Mouse (Mus musculus) effector memory CD4-positive, alpha-beta T cell, adult 5 months (primary cell): ENCODE results near the gene Olfr194. TPM values are rescaled to one million over a fixed set of nuclear protein-coding genes. Genes with fewer than 3 reads are reported as not detected.

Source experiments
- polyA plus RNA-seq: library from polyadenylated mRNA; unstranded; fragments of 100-300 nt; shearing (Covaris generic); gene quantifications from one replicate; pipeline ENCODE4 v1.2.1, GENCODE M21; 2017

Gene Olfr194
- polyA plus RNA-seq = not detected

GRCm38 (mm10) chr16:59120969-59121368 lies at the start of gene Olfr194:
TSS of gene Olfr194 (minus strand) at chr16:59121069.

DNA sequence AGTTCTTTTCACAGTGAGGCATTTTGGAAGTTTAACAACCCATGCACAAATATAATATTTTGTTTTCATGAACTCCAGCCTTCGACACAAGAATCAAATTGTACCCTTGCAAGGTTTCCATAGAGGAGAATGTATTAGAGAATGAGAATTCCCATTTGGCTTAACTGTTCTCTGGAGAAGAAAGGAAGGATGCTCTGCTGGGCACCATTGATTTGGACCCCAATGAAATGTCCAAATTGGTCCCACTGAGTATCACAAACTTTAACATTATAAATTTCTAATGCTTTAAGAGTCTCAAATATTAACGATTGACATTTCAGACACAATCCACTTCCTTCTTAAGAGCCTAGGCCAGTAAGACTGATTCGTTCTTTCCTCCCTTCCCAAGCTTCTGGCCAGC lies 49.5 kb upstream of the Olfr194 start, which contains the start of gene Olfr196:
Olfr196 (minus strand) TSS at position 101 of the 400 bp plus-strand sequence.

DNA sequence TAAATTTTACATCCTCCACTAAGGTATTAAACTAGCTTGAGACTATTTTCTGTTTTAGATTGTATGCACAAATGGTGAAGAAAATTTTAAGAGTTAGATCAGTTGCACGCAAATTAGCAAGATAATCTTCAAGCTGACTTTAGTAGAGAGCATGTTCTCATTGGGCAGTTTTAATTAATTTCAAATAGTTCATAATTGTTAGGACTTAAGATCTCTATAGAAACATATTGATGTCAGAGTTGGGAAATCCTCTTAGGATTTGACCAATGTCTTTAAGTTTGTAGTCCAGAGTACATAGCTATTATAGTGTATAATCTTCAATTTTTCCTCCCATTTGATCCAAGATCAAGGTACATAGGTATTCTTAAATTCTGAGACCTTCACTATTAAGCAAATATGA lies 25.9 kb upstream of the Olfr194 start, which contains the start of gene Olfr195:
Olfr195 (plus strand) TSS at position 301 of the 400 bp plus-strand sequence.

DNA sequence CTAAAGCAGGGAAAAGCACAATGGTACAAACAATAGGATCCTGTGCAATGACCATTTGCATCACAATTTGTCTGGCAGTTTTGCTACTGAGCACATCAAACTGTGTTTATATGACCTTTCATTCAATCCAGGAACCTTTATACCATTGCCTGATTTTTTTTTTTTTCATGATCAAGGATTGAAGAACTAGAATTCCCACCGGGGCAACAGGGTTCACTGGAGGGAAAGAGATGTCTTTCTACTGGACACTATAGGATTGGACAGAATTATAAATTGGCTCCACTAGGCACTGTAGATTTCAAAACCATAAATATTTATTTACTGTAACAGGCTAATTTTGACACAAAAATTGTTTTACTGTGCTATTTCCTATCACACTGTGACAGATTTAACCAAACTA lies 9.1 kb downstream of the Olfr194 start, which contains the start of gene Olfr193:
Olfr193 (minus strand) TSS at position 101 of the 400 bp plus-strand sequence.

GRCm38 (mm10) chr16:59089722-59090121 lies 31.1 kb downstream of the Olfr194 start, which contains the start of gene Olfr191:
TSS of gene Olfr191 (minus strand) at chr16:59089822.

GRCm38 (mm10) chr16:59077905-59078304 lies 43.0 kb downstream of the Olfr194 start, which contains the start of gene Olfr190:
TSS of gene Olfr190 (minus strand) at chr16:59078005.

Other genes with a start within 250 kb of the Olfr194 start
- gene Olfr177, start 246.3 kb downstream of the Olfr194 start, polyA plus RNA-seq = not detected
- 0.36 TPM for gene Olfr178, start 229.0 kb downstream of the Olfr194 start, polyA plus RNA-seq
- not detected for gene Olfr181, start 192.3 kb downstream of the Olfr194 start, polyA plus RNA-seq
- not detected for gene Olfr180, start 191.7 kb downstream of the Olfr194 start, polyA plus RNA-seq
- 0.20 TPM for gene Olfr183, start 125.7 kb downstream of the Olfr194 start, polyA plus RNA-seq
- 0.16 TPM for gene Olfr186, start 90.8 kb downstream of the Olfr194 start, polyA plus RNA-seq
- gene Olfr187, start 81.3 kb downstream of the Olfr194 start, polyA plus RNA-seq = not detected
- not detected for gene Olfr190, start 43.1 kb downstream of the Olfr194 start, polyA plus RNA-seq
- not detected for gene Olfr191, start 31.2 kb downstream of the Olfr194 start, polyA plus RNA-seq
- gene Olfr193, start 9.2 kb downstream of the Olfr194 start, polyA plus RNA-seq = not detected
- gene Olfr195, start 26.0 kb upstream of the Olfr194 start, polyA plus RNA-seq = not detected
- gene Olfr196, start 49.4 kb upstream of the Olfr194 start, polyA plus RNA-seq = not detected
- not detected for gene Olfr198, start 82.5 kb upstream of the Olfr194 start, polyA plus RNA-seq
- gene Olfr199, start 98.7 kb upstream of the Olfr194 start, polyA plus RNA-seq = not detected
- not detected for gene Olfr201, start 151.6 kb upstream of the Olfr194 start, polyA plus RNA-seq
- gene Olfr202, start 165.7 kb upstream of the Olfr194 start, polyA plus RNA-seq = not detected
- gene Olfr203, start 177.8 kb upstream of the Olfr194 start, polyA plus RNA-seq = not detected
- gene Olfr204, start 197.2 kb upstream of the Olfr194 start, polyA plus RNA-seq = not detected
- not detected for gene Olfr205, start 210.1 kb upstream of the Olfr194 start, polyA plus RNA-seq
- not detected for gene Olfr206, start 228.2 kb upstream of the Olfr194 start, polyA plus RNA-seq
- gene Olfr209, start 242.9 kb upstream of the Olfr194 start, polyA plus RNA-seq = not detected